Mouse (Mus musculus): ENCODE measurements around the gene Gm1123.

DNA sequence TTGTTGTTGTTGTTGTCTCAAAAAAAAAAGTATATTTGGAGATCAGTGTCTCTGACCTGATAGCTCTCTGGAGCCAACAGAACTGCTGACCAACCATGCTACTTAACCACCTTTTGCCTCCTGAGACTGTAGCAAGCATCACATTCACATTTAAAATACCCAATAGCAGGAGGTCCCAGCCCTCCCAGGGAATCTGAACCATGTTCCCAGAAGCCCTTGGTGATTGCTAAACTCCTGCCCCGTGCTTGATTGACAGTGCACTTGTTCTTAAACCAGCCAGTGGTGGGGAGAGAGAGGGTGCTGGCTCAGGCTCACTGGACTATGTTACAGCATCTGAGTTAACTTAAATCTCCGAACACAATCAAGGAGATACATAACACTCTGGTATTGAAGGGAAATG lies 60.6 kb downstream of the Gm1123 start:
- no peak for TF ChIP-seq CTCF (conservative IDR thresholded peaks at IDR 0.05; ENCODE audit: insufficient read depth, insufficient read length, low read depth, low read length)
- no peak for TF ChIP-seq POLR2A (IDR thresholded peaks at IDR 0.05; ENCODE audit: low read depth, low read length)
